Mouse (Mus musculus): Measurements from ENCODE around the gene Hs6st3.

DNA sequence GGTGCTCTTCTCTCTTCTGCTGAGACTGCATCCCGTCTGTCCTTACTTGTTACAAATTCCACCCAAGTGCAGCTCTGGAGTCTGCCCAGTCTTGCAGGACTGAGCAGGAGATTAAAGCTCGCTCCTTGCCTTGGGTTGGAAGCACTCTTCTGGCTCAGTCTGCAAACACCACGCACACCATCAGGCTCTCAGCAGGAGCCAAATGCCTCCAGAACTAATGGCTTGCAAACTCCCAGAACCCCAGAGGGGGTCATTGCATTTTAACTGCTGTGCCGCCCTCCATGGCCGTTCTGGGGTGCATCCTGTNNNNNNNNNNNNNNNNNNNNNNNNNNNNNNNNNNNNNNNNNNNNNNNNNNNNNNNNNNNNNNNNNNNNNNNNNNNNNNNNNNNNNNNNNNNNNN lies 714.0 kb downstream of the Hs6st3 start:
- TF ChIP-seq GATA1 (IDR thresholded peaks at IDR 0.05; ENCODE audit: low read length): no peak
- no peak for TF ChIP-seq TAL1 (IDR thresholded peaks at IDR 0.05; ENCODE audit: low read length)
